Mouse (Mus musculus) kidney, adult 2 months (tissue): ENCODE results near the gene Slc6a8.

Experiments
- CTCF ChIP-seq: fragments of 200-500 bp; conservative IDR thresholded peaks from 2 replicates; pipeline ENCODE4 v1.5.1; 2011; ENCODE audit warnings: low read depth, mild to moderate bottlenecking, control low read depth, low read length, moderate library complexity, mixed read lengths; ENCODE audit not compliant: insufficient read depth, insufficient read length
- POLR2A ChIP-seq: fragments of 200-500 bp; IDR thresholded peaks from one replicate; pipeline ENCODE4 v1.6.1; 2011; ENCODE audit warnings: low read depth, low read length, control low read depth

DNA sequence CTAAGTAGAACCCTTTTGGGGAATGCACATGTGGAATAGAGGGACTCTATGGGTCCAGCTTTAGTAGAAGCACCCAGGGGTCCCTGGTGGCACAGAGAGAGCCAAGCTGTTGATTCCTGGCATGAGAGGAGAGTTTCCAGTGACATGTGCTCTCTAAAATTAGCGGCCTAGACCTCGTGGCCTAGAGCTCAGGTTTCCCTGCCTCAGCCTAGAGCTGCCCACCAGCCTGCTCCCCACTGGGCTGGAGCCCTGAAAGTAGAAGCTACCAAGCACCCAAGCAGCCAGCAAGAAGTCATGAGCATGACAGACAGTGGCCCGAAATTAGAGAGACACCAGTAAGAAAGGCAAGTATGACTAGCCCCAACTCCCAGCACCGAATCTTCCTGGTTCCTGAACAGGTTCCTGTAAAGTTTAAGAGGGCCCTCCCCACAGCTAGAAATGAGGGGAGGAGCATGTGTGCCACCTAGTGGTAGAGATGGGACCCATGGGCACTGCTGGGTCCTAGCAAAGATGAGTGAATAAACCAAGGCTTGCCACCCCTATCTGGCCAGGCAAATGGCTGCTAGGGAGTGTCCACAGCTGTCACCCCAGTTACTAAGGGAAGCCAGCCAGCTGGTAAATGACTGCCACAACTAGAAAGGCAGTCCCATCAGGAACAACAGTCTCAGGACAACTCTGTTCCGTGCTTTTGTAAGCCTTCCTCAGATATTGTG lies 18.1 kb downstream of the Slc6a8 start:
- TF ChIP-seq POLR2A = no peak
- TF ChIP-seq CTCF = peak; percentile 72
